Mouse (Mus musculus) T-helper 2 cell (primary cell): Measurements from ENCODE around the gene Ankrd17.

Experiments
- in situ Hi-C: fragments of 300-600 bp; cut with MboI, MseI; formaldehyde crosslinking; loops from one replicate; pipeline ENCODE4 v1.15.1; 2025; ENCODE audit warnings: high pct_unique_total_duplicates

Ankrd17 gene

GRCm38 (mm10) chr5:90366121-90367066, at the start of gene Ankrd17:
Ankrd17 (minus strand) TSS chr5:90366577.
- in situ Hi-C loops, result loop anchor here (10.0 kb wide), 1 partner anchor 142 kb away; the partner anchor contains the start of gene Cox18

- in situ Hi-C loops, result loop anchor here (10.0 kb wide), 1 partner anchor 1060 kb away; no protein-coding TSS in a partner anchor
Observed at GRCm38 (mm10) chr5:90414925-90415295, 48.5 kb upstream of the Ankrd17 start.

GRCm38 (mm10) chr5:90414142-90414924, 48.0 kb upstream of the Ankrd17 start:
- in situ Hi-C loops, result loop anchor here (10.0 kb wide), 1 partner anchor 1060 kb away; no protein-coding TSS in a partner anchor

DNA sequence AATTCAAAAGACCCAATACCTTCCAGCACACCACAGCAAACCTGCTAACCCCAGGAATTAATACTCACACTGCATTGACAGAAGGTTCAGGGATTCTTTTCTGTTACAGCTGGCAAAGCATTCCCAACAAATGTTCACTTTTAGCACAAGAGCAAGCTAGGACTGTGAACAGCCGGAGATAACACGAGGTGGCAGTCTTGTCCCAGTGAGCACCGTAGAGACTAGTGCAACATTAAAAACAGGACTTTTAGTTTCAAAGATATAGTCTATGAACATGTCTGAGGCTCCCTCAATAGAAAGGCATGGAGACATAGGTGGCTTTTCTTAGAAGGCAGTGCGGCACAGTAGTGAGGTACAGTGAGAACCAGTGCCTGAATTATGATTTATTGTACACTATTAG, 38.8 kb upstream of the Ankrd17 start:
- in situ Hi-C loops, result no loop called here

DNA sequence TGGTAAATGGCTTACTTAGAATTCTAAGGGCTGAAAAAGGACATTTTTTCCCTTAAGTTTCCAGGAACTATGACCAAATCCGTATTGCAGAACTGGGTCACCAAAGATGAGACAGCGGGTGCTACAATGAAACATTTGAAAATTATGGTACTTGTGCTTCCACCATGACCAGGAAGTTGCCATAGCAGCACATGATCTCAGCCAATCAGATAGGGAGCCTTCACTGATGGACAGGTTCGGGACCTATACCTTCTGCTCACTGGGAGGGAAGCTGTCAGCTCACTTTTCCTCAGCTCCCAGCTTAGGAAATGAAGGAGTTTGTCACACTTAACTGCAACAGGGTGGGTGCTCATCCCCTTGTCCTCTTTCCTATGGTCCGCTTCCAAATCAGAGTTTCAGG, 30.4 kb upstream of the Ankrd17 start:
- in situ Hi-C loops, result loop anchor here (25.0 kb wide), 1 partner anchor 365 kb away; the partner anchor contains the start of genes Cxcl5, Pf4 and Ppbp

- in situ Hi-C loops, result loop anchor here (25.0 kb wide), 1 partner anchor 368 kb away; the partner anchor contains the start of genes Cxcl5, Pf4 and Ppbp
Observed at GRCm38 (mm10) chr5:90394322-90394721, 27.9 kb upstream of the Ankrd17 start.

GRCm38 (mm10) chr5:90393764-90394163, 27.4 kb upstream of the Ankrd17 start:
- in situ Hi-C loops, result loop anchor here (25.0 kb wide), 1 partner anchor 369 kb away; the partner anchor contains the start of genes Cxcl5, Pf4 and Ppbp

- in situ Hi-C loops, result loop anchor here (25.0 kb wide), 1 partner anchor 379 kb away; the partner anchor contains the start of genes Cxcl5, Pf4 and Ppbp
Observed at GRCm38 (mm10) chr5:90383080-90383479, 16.7 kb upstream of the Ankrd17 start.

GRCm38 (mm10) chr5:90381458-90381857, 15.1 kb upstream of the Ankrd17 start:
- in situ Hi-C loops, result loop anchor here (25.0 kb wide), 1 partner anchor 381 kb away; the partner anchor contains the start of genes Cxcl5, Pf4 and Ppbp

DNA sequence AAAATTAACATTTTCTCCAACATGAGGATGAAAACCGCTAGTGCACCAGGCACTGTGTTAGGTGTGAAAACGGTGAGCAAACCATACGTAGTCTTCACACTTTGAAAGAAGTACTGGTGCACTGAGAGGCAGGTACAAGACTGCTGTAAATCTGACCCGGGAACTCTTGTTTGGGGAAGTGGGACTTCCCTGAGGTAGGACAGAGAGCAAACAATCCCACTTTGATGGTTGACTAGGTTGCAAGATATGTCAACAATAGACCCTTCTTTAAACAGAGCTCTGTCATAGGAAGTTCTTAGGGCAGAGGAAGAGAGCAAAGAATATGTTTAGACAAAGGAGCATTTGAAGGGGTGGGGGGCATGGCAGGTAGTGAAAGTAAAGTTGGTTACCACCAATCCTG, 7.3 kb upstream of the Ankrd17 start:
- in situ Hi-C loops, result loop anchor here (10.0 kb wide), 1 partner anchor 131 kb away; no protein-coding TSS in a partner anchor

DNA sequence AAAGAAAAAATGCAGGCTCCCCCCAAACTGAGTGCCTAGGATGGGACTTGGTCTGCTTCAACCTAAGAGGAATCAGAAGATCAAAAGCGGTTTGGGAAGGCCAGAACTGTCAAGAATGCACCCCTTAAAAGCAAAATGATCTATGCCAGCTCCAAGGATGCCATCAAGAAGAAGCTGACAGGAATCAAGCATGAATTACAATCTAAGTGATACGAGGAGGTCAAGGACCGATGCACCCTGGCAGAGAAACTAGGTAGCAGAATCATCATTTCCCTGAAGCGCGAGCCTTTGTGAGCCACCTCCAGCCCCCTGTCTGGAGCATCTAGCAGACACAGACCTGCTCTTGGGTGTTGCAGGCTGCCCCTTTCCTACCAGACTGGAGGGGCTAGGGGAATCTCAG, 4.0 kb upstream of the Ankrd17 start:
- in situ Hi-C loops, result loop anchor here (10.0 kb wide), 1 partner anchor 134 kb away; no protein-coding TSS in a partner anchor

- in situ Hi-C loops, result loop anchor here (10.0 kb wide), 1 partner anchor 142 kb away; the partner anchor contains the start of gene Cox18
Observed at GRCm38 (mm10) chr5:90367067-90367303, 608 bp upstream of the Ankrd17 start, which contains the start of gene Gm9958. Gm9958 (plus strand) TSS chr5:90367204.

- in situ Hi-C loops, result loop anchor here (10.0 kb wide), 1 partner anchor 141 kb away; the partner anchor contains the start of gene Cox18
Observed at GRCm38 (mm10) chr5:90365141-90365951, 1.0 kb downstream of the Ankrd17 start.

- in situ Hi-C loops, result loop anchor here (10.0 kb wide), 1 partner anchor 140 kb away; the partner anchor contains the start of gene Cox18
Observed at GRCm38 (mm10) chr5:90364526-90364925, 1.9 kb downstream of the Ankrd17 start.

DNA sequence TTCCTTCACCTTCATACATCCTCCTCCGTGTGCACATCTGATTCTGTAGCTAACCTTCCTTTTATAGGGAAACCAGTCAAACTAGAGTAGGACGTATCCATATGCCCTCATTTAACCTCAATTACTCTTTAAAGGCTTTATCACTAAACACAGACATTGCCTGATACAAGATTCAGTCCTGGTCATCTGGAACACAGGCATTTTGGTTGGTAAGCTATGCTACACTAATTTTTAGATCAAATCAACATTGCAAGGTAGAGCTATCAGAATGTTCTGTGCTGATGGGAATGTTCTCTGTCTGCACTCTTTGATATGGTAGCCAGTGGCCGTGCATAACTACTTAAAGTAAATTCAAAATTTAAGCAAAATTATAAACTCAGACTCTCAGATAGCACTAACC, 10.6 kb downstream of the Ankrd17 start:
- in situ Hi-C loops, result no loop called here

DNA sequence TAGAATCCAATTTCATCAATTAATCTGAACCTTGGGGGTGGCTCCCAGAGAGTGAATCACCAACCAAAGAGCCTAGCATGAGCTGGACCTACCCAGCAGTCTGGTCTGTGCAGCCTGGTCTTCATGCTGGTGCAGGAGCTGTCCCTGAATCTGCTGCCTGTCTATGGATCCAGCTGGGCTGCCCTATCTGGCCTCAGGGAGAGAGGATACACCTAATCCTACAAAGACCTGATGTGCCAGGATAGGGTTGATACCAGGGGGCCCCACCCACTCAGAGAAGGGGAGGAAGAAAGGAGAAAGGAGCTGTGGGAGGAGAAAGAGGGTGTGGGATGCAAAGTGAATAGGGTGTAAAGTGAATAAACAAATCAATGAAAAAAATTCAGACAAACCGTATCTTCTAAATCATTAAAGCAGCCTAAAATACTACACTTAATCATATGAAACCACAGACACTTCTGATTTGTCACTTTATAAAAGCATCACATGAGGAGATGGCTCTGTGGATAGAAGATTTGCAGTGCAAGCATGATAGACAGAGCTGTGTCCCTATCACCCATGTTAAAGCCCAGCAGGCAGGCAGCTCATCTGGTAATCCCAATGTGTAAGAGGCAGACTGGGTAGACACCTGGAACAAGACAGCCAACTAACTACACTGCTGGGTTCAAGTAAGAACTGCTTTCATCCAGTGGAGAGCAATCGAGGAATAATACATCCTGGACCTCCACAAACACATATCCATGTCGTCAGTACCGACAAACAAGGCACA, 12.6 kb downstream of the Ankrd17 start:
- in situ Hi-C loops, result no loop called here

DNA sequence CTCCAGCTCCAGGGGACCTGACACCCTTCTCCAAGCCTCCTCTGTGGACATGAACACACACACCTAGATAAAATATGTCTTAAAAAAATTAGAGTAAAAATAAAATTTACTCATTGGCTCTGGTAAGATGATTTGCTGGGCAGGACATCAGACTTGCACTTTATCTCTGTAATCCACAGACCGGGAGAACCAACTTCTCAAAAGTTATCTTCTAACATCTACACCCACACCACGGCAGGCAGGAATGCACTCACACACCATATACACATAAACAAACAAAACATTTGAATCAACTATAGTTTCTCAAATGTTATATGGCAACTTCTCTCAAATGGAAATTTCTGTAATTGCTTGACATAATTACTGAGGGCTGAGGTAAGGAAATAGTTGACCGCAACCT, 19.5 kb downstream of the Ankrd17 start:
- in situ Hi-C loops, result no loop called here

DNA sequence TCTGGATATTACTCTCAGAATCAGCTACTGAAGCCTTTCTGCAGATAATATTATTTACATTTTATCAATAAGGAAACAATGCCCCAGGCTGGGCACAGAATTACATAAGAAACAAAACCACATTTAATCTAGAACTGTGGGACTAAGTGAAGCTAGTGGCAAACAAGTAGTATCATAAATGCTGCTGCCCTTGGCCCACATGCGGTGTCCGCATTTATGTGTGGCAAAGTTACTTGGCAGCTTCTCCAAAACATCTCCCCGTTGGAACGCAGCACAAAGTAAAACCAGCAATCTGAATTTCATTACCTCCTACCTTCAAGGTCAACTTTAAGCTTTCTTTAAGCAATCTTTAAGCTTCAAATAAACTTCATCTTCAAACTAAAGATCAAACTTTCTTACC, 25.5 kb downstream of the Ankrd17 start:
- in situ Hi-C loops, result no loop called here

DNA sequence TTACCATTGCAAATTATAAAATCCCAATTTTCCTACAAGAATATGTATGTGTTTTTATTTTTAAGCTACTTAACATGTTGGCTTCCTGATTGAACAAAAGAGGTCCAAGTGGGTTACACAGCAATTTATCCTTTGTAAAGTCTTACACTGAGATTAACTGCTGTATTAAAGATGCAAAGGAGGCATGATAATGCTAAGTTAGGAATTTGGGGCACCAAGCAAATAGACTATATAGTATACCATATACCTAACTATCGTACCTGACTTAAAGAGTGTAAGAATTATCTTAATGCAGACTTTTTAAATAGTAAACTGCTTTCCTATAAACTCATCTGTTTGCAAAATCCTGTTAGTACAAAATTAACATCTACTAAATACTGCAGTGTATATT, 26.4 kb downstream of the Ankrd17 start:
- in situ Hi-C loops, result no loop called here
